Mouse (Mus musculus): ENCODE data around the gene Srsf1. TPM values are rescaled to one million over a fixed set of nuclear protein-coding genes. Genes with fewer than 3 reads are reported as not detected.
A peak's percentile ranks its signal among the peaks of the same experiment; 100 is the strongest.

The Srsf1 gene
- polyA plus RNA-seq (2012; fragmentation: generic; extraction: Trizol): 143 TPM
- long read RNA-seq, experiment 1, full-length matches to known transcripts: 23 of 44 reads
- long read RNA-seq, experiment 1, partial matches to known transcripts: 0 of 44 reads
- long read RNA-seq, experiment 1, other reads (novel, unspliced or antisense): 21 of 44 reads
- long read RNA-seq, experiment 2, full-length matches to known transcripts: 88 of 143 reads
- long read RNA-seq, experiment 2, partial matches to known transcripts: 51 of 143 reads
- long read RNA-seq, experiment 2, other reads (novel, unspliced or antisense): 4 of 143 reads

DNA sequence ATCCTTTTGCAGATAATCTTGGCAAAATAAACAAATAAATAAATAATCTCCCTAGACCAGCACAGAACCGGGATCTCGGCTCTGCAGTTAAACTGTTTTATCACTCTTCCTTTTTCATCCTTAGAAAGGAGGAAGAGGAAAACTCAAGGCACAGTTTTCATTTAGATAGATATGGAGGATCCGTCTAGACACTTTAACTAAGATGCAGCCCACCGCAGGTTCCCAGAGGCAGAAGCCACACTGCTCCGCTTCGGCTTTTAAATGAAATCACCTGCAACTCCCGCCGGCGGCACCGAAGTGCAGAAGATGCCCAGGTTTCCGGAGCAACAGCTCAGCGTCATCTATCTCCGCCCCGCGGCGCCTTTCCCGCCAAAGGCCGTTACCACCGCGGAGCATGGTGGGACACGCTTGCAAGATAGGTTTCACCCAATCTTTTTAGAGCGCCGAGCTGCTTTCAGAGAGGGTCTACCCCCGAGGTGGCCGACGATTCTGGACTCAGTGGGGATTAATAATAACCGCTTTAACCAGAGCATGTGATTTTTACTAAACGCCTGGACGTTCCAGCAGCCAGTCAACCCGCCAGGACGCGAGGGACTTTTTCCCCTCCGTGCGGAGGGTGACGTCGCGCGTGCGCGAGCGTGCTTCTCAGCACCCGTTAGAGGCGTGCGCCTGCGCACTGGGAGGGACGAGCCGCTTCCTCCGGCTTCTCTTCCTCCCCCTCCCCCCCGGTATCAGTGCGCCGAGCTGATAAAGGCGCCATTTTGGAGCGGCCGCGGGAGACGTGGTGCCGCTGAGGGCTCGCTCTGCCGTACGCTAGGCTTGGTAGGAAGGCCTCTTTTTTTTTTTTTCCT lies at the start of gene Srsf1:
Srsf1 (plus strand) TSS at position 430 of the 851 bp plus-strand sequence.
- H3K27me3 ChIP-seq (ENCODE audit: control insufficient read depth, insufficient read depth, insufficient read length): no peaks in the 10 kb centered on the region
- peaks cover 71% of the 10 kb centered on the region for H3K79me2 ChIP-seq (ENCODE audit: control insufficient read depth, insufficient read depth)
- TF ChIP-seq MYOG (IDR thresholded peaks at IDR 0.05; ENCODE audit: control insufficient read depth, extremely low read depth, insufficient read length) (no peak), MAX (IDR thresholded peaks at IDR 0.05) (peak; percentile 90)
- peak within 1 kb of the TSS; percentile 97 for H3ac ChIP-seq (ENCODE audit: control insufficient read depth, insufficient read length, low read depth)
- H3K4me3 ChIP-seq (ENCODE audit: insufficient read depth, poor library complexity, severe bottlenecking): peak within 1 kb of the TSS; percentile 99
- H3K36me3 ChIP-seq (ENCODE audit: control insufficient read depth, insufficient read depth): peaks cover 37% of the 10 kb centered on the region
- peaks cover 50% of the 10 kb centered on the region for H3K79me3 ChIP-seq (ENCODE audit: low read depth)

- H3K27me3 ChIP-seq (ENCODE audit: control insufficient read depth, insufficient read depth, insufficient read length): no peaks in the 10 kb centered on the region
- TF ChIP-seq MAX (IDR thresholded peaks at IDR 0.05): no peak
- no peak overlapping the region for H3K4me3 ChIP-seq (ENCODE audit: insufficient read depth, poor library complexity, severe bottlenecking)
- H3K79me3 ChIP-seq (ENCODE audit: low read depth): no peaks in the 10 kb centered on the region
- no peaks in the 10 kb centered on the region for H3K79me2 ChIP-seq (ENCODE audit: control insufficient read depth, insufficient read depth)
- H3K36me3 ChIP-seq (ENCODE audit: control insufficient read depth, insufficient read depth): no peaks in the 10 kb centered on the region
- no peak overlapping the region for H3ac ChIP-seq (ENCODE audit: control insufficient read depth, insufficient read length, low read depth)
Observed at GRCm38 (mm10) chr11:87999751-88000150, 47.4 kb upstream of the Srsf1 start.

DNA sequence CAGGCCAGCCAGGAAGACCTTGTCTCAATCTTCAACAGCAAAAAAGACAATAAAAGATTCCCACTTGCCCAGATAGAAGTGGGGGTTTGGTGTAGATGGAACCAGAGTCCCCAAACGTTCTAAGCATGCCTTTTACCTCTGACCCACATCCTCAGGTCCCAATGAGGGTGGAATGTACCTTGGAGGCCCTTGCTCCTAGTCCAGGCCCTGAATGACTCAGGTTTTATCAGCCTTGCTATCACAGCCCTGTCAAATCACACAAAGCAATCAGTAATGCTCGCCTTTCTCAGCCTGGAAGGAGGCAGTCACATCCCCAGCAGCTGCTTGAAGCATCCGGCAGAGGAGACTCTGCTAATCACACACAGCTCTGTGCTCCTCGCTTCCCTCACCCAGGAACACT lies 44.4 kb upstream of the Srsf1 start:
- Histone ChIP-seq H3K27me3 (ENCODE audit: control insufficient read depth, insufficient read depth, insufficient read length) (peaks cover 6% of the 10 kb centered on the region), H3K79me2 (ENCODE audit: control insufficient read depth, insufficient read depth) (no peaks in the 10 kb centered on the region), H3K36me3 (ENCODE audit: control insufficient read depth, insufficient read depth) (no peaks in the 10 kb centered on the region), H3ac (ENCODE audit: control insufficient read depth, insufficient read length, low read depth) (no peak overlapping the region), H3K4me3 (ENCODE audit: insufficient read depth, poor library complexity, severe bottlenecking) (no peak overlapping the region), H3K79me3 (ENCODE audit: low read depth) (no peaks in the 10 kb centered on the region)
- TF ChIP-seq USF1 (IDR thresholded peaks at IDR 0.05; ENCODE audit: low read depth) (no peak), MAX (IDR thresholded peaks at IDR 0.05) (no peak), MYOG (IDR thresholded peaks at IDR 0.05; ENCODE audit: control insufficient read depth, extremely low read depth, insufficient read length) (no peak), CTCF (IDR thresholded peaks at IDR 0.05; ENCODE audit: control insufficient read depth, insufficient read depth, insufficient read length) (no peak), FOSL1 (IDR thresholded peaks at IDR 0.05; ENCODE audit: insufficient read depth, low read length, poor library complexity, severe bottlenecking) (no peak), MYOD1 (IDR thresholded peaks at IDR 0.05; ENCODE audit: control insufficient read depth, insufficient read length, low read depth) (no peak), CEBPB (IDR thresholded peaks at IDR 0.05; ENCODE audit: low read depth) (no peak)

DNA sequence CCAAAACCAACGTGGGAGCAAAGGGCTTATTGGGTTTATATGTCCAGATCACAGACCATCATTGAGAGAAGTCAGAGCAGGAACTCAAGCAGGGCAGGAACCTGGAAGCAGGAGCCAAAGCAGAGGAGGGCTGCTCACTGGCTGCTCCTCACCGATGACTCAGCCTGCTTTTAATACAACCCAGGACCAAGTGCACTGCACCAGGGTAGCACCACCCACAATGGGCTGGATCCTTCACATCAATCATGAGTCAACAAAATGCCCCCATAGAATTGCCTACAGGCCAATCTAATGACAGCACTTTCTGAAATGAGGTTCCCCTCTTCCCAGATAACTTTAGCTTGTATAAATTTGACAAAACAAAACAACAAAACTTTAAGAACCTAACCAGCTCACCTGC lies 43.0 kb upstream of the Srsf1 start:
- TF ChIP-seq CEBPB (IDR thresholded peaks at IDR 0.05; ENCODE audit: low read depth) (no peak), MYOG (IDR thresholded peaks at IDR 0.05; ENCODE audit: control insufficient read depth, extremely low read depth, insufficient read length) (no peak), CTCF (IDR thresholded peaks at IDR 0.05; ENCODE audit: control insufficient read depth, insufficient read depth, insufficient read length) (no peak), MAX (IDR thresholded peaks at IDR 0.05) (no peak), USF1 (IDR thresholded peaks at IDR 0.05; ENCODE audit: low read depth) (no peak), FOSL1 (IDR thresholded peaks at IDR 0.05; ENCODE audit: insufficient read depth, low read length, poor library complexity, severe bottlenecking) (no peak), MYOD1 (IDR thresholded peaks at IDR 0.05; ENCODE audit: control insufficient read depth, insufficient read length, low read depth) (no peak)
- Histone ChIP-seq H3ac (ENCODE audit: control insufficient read depth, insufficient read length, low read depth) (no peak overlapping the region), H3K36me3 (ENCODE audit: control insufficient read depth, insufficient read depth) (no peaks in the 10 kb centered on the region), H3K27me3 (ENCODE audit: control insufficient read depth, insufficient read depth, insufficient read length) (peaks cover 10% of the 10 kb centered on the region), H3K4me3 (ENCODE audit: insufficient read depth, poor library complexity, severe bottlenecking) (no peak overlapping the region), H3K79me2 (ENCODE audit: control insufficient read depth, insufficient read depth) (no peaks in the 10 kb centered on the region), H3K79me3 (ENCODE audit: low read depth) (no peaks in the 10 kb centered on the region)

GRCm38 (mm10) chr11:88008641-88009040 lies 38.5 kb upstream of the Srsf1 start:
- Histone ChIP-seq H3K79me2 (ENCODE audit: control insufficient read depth, insufficient read depth) (no peaks in the 10 kb centered on the region), H3K79me3 (ENCODE audit: low read depth) (no peaks in the 10 kb centered on the region), H3K36me3 (ENCODE audit: control insufficient read depth, insufficient read depth) (no peaks in the 10 kb centered on the region), H3K4me3 (ENCODE audit: insufficient read depth, poor library complexity, severe bottlenecking) (no peak overlapping the region), H3ac (ENCODE audit: control insufficient read depth, insufficient read length, low read depth) (no peak overlapping the region), H3K27me3 (ENCODE audit: control insufficient read depth, insufficient read depth, insufficient read length) (peaks cover 21% of the 10 kb centered on the region)
- TF ChIP-seq MYOD1 (IDR thresholded peaks at IDR 0.05; ENCODE audit: control insufficient read depth, insufficient read length, low read depth): no peak
- no peak for TF ChIP-seq MAX (IDR thresholded peaks at IDR 0.05)
- no peak for TF ChIP-seq USF1 (IDR thresholded peaks at IDR 0.05; ENCODE audit: low read depth)
- TF ChIP-seq CTCF (IDR thresholded peaks at IDR 0.05; ENCODE audit: control insufficient read depth, insufficient read depth, insufficient read length): no peak
- TF ChIP-seq FOSL1 (IDR thresholded peaks at IDR 0.05; ENCODE audit: insufficient read depth, low read length, poor library complexity, severe bottlenecking): no peak

Data from C2C12 (cell line).